Mouse (Mus musculus) cerebellum, adult 2 months (tissue): Measurements from ENCODE around the gene Rfwd3. TPM values are rescaled to one million over a fixed set of nuclear protein-coding genes. Genes with fewer than 3 reads are reported as not detected.
A peak's percentile ranks its signal among the peaks of the same experiment; 100 is the strongest.
"Not testable (repeated sequence)": the region's sequence is repeated elsewhere in the genome, so short reads cannot be mapped to it uniquely, and the experiment has no call there.

Source experiments
- DNase-seq, 2 experiments: peaks; one replicate each; pipeline ENCODE4 v3.0.0; 2021
- H3K27ac ChIP-seq: fragments of 200-500 bp; 2 replicates; pipeline ENCODE4 v1.5.1; 2012; ENCODE audit warnings: low read length, control low read depth, inconsistent platforms; ENCODE audit not compliant: insufficient read depth
- H3K27me3 ChIP-seq: fragments of 200-500 bp; 2 replicates; pipeline ENCODE4 v1.6.1; 2012; ENCODE audit warnings: inconsistent platforms, mild to moderate bottlenecking, low read length, moderate library complexity; ENCODE audit not compliant: control insufficient read depth, insufficient read depth
- H3K4me1 ChIP-seq: fragments of 200-500 bp; 2 replicates; pipeline ENCODE4 v1.6.1; 2011; ENCODE audit warnings: low read length; ENCODE audit not compliant: control insufficient read depth, insufficient read depth
- H3K4me3 ChIP-seq: fragments of 200-500 bp; replicated peaks from 2 replicates; pipeline ENCODE3; 2011; ENCODE audit warnings: mild to moderate bottlenecking, low read depth, low read length, control low read depth; ENCODE audit not compliant: insufficient read depth
- CTCF ChIP-seq: fragments of 200-500 bp; IDR thresholded peaks from 2 replicates; pipeline ENCODE4 v1.5.1; 2011; ENCODE audit warnings: low read depth, mild to moderate bottlenecking, control low read depth, low read length, moderate library complexity, borderline replicate concordance; ENCODE audit not compliant: insufficient read depth
- POLR2A ChIP-seq: fragments of 200-500 bp; IDR thresholded peaks from 2 replicates; pipeline ENCODE4 v1.6.1; 2011; ENCODE audit warnings: low read length, control low read depth, borderline replicate concordance; ENCODE audit not compliant: insufficient read depth
- WGBS: fragments of 180-500 bp; shearing (Covaris S2); methylation state at CpG from one replicate; pipeline ENCODE4 v1.1.7; 2018; 5-methylcytosine and 5-hydroxymethylcytosine counted together
- polyA plus RNA-seq: library from polyadenylated mRNA; depleted of rRNA; stranded (reverse); fragments of >200 nt; gene quantifications from 2 replicates; pipeline ENCODE4 v1.2.3, GENCODE M21; 2012; rRNA removed

The Rfwd3 gene
- polyA plus RNA-seq, 1 experiment: 20.3 TPM

DNA sequence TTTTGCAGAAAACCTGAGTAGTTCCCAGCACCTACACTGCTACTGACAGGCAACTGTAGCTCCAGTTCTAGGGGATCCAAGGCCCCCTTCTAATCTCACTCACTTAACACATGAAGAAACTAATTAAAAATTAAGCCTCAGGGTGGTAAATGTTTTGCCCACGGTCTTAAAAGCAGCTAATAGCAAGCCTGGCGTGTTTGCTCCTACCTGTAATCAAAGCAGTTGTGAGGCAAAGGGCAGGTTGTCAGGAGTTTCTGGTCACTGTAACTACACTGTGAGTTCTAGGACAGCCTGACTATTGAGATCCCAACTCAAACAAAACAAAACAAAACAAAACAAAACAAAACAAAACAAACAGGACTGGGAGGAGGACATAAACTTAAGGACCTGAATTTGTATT is 49.9 kb downstream of the Rfwd3 start:
- H3K4me1 ChIP-seq: 0 out of 2 replicates have a peak, but pooled peaks cover 2% of the 10 kb centered on the region

GRCm38 (mm10) chr8:111248136-111248535 is 51.9 kb downstream of the Rfwd3 start:
- H3K4me3 ChIP-seq: no peak overlapping the region
- no peak for DNase-seq
- 0 out of 2 replicates have a peak, but pooled peaks cover 2% of the 10 kb centered on the region for H3K4me1 ChIP-seq
- H3K27ac ChIP-seq: no peak overlapping the region
- TF ChIP-seq CTCF (no peak), POLR2A (no peak)
- no peaks in the 10 kb centered on the region for H3K27me3 ChIP-seq

More for the DNA sequence above, 49.9 kb downstream of the Rfwd3 start:
- no peak for DNase-seq
- whole genome bisulfite sequencing: 59% methylated on average over 2 of the region's 2 CpGs
- no peak overlapping the region for H3K4me3 ChIP-seq
- TF ChIP-seq CTCF (no peak), POLR2A (no peak)
- H3K27me3 ChIP-seq: no peaks in the 10 kb centered on the region
- H3K27ac ChIP-seq: no peak overlapping the region

GRCm38 (mm10) chr8:111246864-111247263 is 53.2 kb downstream of the Rfwd3 start:
- WGBS: 100% methylated on average over 1 of the region's 1 CpGs
- H3K4me1 ChIP-seq, DNase-seq, H3K27ac ChIP-seq, H3K27me3 ChIP-seq, H3K4me3 ChIP-seq: not testable (repeated sequence)

DNA sequence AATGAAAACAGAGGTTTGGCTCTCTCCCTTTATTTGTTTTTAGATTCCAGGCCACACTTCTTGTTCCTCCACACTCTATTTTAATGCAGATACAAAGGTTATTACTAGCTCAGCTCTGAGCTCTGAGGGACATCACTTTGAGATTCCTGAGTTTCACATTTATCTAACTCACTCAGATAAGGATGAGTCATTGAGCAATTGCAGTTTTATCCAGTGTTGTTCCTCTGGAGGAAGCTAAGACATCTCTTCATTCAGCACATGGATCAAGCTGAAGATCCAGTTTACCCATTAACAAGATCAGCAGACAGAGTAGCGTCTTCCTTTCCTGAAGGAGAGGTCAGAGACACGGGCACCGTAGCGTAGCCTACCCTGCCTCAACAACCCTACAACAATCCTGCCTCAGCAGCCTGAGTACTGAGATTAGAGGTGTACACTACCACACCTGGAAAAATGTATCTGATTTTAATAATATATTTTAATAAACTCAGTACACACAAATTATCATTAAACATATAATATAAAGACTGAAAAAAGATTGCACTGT is 53.7 kb downstream of the Rfwd3 start:
- Histone ChIP-seq H3K27me3 (no peaks in the 10 kb centered on the region), H3K4me1 (no peaks in the 10 kb centered on the region), H3K4me3 (no peak overlapping the region), H3K27ac (no peak overlapping the region)
- TF ChIP-seq CTCF (no peak), POLR2A (no peak)
- 89% methylated on average over 4 of the region's 4 CpGs for WGBS
- no peak for DNase-seq

- TF ChIP-seq POLR2A: no peak
- no peak for TF ChIP-seq CTCF
- Histone ChIP-seq H3K27ac (no peak overlapping the region), H3K4me1 (no peaks in the 10 kb centered on the region), H3K4me3 (no peak overlapping the region), H3K27me3 (no peaks in the 10 kb centered on the region)
- 67% methylated on average over 3 of the region's 3 CpGs for WGBS
- DNase-seq: no peak
Measured at GRCm38 (mm10) chr8:111237301-111237700, 62.7 kb downstream of the Rfwd3 start.

DNA sequence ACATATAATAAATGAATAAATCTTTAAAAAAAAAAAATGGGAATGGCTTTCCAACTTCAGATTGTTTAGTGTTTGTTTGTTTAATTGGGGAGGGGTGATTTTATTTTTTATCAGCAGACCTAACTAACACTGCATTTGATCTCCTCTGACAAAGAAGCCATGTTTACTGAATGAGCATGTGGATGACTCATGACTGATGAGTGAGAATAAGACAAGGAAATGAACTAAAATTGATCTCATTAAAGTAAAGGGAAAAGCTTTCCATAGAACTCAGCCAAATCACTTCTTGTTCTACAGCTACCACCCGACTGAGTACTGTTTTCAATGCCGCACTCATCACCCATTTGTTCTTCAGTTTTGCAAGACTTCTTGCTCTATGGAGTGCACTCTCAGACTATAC is 66.3 kb downstream of the Rfwd3 start:
- DNase-seq: no peak
- WGBS: 91% methylated on average over 2 of the region's 2 CpGs
- no peaks in the 10 kb centered on the region for H3K4me1 ChIP-seq
- TF ChIP-seq POLR2A (no peak), CTCF (no peak)
- no peaks in the 10 kb centered on the region for H3K27me3 ChIP-seq
- no peak overlapping the region for H3K27ac ChIP-seq
- no peak overlapping the region for H3K4me3 ChIP-seq

DNA sequence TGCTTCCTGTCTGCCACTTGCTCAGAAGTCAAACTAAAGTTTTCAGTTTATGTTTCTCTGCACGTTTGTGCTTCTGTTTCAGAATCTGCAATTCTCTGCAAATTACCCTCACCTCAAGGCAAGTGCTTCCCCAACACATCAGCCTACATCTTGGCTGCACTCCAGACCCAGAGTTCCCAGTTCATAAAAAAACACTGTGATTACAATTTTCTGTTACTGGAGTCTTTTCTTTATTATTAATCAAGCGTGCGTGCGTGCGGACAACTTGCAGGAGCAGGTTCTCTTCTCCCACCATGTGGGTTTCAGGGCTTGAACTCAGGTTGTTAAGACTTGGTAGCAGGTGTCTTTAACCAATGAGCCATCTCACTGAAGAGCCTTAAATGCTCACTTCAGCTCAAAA is 75.9 kb downstream of the Rfwd3 start:
- Histone ChIP-seq H3K4me1 (peaks cover 2% of the 10 kb centered on the region), H3K27me3 (no peaks in the 10 kb centered on the region), H3K4me3 (no peak overlapping the region), H3K27ac (no peak overlapping the region)
- peak in 1 of 2 experiments; percentile 18 for DNase-seq
- WGBS: 40% methylated on average over 5 of the region's 5 CpGs
- no peak for TF ChIP-seq CTCF
- no peak for TF ChIP-seq POLR2A

Other genes with a start within 250 kb of the Rfwd3 start
- not detected in 2 replicates for gene Exosc6, start 243.9 kb downstream of the Rfwd3 start, polyA plus RNA-seq
- gene Clec18a, start 207.8 kb downstream of the Rfwd3 start, polyA plus RNA-seq: 0.41 and 0.57 TPM in 2 replicates
- gene Pdpr, start 205.6 kb downstream of the Rfwd3 start, polyA plus RNA-seq: 17.3 and 19.6 TPM in 2 replicates
- 74.1 and 78.5 TPM in 2 replicates for gene Glg1, start 41.0 kb downstream of the Rfwd3 start, polyA plus RNA-seq
- gene Mlkl, start 38.0 kb upstream of the Rfwd3 start, polyA plus RNA-seq: 0.32 and 0.43 TPM in 2 replicates
- 93.9 and 107 TPM in 2 replicates for gene Fa2h, start 93.6 kb upstream of the Rfwd3 start, polyA plus RNA-seq
- 16.0 TPM in 2 replicates for gene Wdr59, start 221.9 kb upstream of the Rfwd3 start, polyA plus RNA-seq
- gene Znrf1, start 235.9 kb upstream of the Rfwd3 start, polyA plus RNA-seq: 111 and 116 TPM in 2 replicates